Comparison of ENCODE assay signal across 11 mouse cellular contexts in genomic region chr14:98810259-98811042, GRCm38 (mm10).
DNase-seq lines count a peak whose midpoint lies in the region; ATAC-seq and TF ChIP-seq lines count a peak whose summit lies in the region.
"Had no signal": no experiment of that assay in that cellular context is flagged by ENCODE, and none has a peak within 500 bp of the region (broad histone marks: within the 10 kb centered on the region; RNA-seq: fewer than 3 reads in every experiment).

No protein-coding gene starts in this region.

- no peak for TF ChIP-seq CTCF in gastrocnemius, adult 2 months (IDR thresholded peaks at IDR 0.05)

- H3K9me3 ChIP-seq in hindbrain, embryonic 13.5 days: no peaks in the 10 kb centered on the region
- no peaks in the 10 kb centered on the region for H3K9me3 ChIP-seq in hindbrain, embryonic 10.5 days

- H3K27me3 ChIP-seq in hindbrain, embryonic 13.5 days: no peaks in the 10 kb centered on the region
- H3K27me3 ChIP-seq in hindbrain, embryonic 10.5 days (ENCODE audit: insufficient read depth, poor library complexity, severe bottlenecking): no peaks in the 10 kb centered on the region

- peak; percentile 8 for DNase-seq in adrenal gland, adult 8-10 months
- DNase-seq in adrenal gland, postnatal 4 days (ENCODE audit: low spot score in 2 of 2): no peak
- no peak for DNase-seq in hindbrain, embryonic 10.5 days (ENCODE audit: low spot score)
- peak; percentile 62 for DNase-seq in adrenal gland, postnatal 14 days
- DNase-seq in layer of hippocampus, postnatal 14 days (ENCODE audit: low spot score in 2 of 2): peak; percentile 27 to 77
- DNase-seq in gastrocnemius, adult 2 months: no peak
- DNase-seq in gastrocnemius, postnatal 36 days: no peak
- DNase-seq: gastrocnemius, postnatal 14 days; kidney, adult 11 months had no signal

- H3K9ac ChIP-seq in hindbrain, embryonic 13.5 days: no peak overlapping the region

- H3K4me3 ChIP-seq in hindbrain, embryonic 13.5 days: no peak overlapping the region
- H3K4me3 ChIP-seq in hindbrain, embryonic 10.5 days: no peak overlapping the region
- no peak overlapping the region for H3K4me3 ChIP-seq in gastrocnemius, adult 2 months

- H3K4me2 ChIP-seq in hindbrain, embryonic 13.5 days: no peak overlapping the region

- H3K27ac ChIP-seq in hindbrain, embryonic 13.5 days: no peak overlapping the region
- no peak overlapping the region for H3K27ac ChIP-seq in hindbrain, embryonic 10.5 days
- H3K27ac ChIP-seq in gastrocnemius, adult 2 months: no peak overlapping the region
- H3K27ac ChIP-seq: macrophage had no signal

- intact Hi-C loops in gastrocnemius, adult 2 months (cut with DNase I): no loop called here
- intact Hi-C loops in gastrocnemius, postnatal 36 days (cut with DNase I): no loop called here

- no peaks in the 10 kb centered on the region for H3K36me3 ChIP-seq in hindbrain, embryonic 13.5 days
- no peaks in the 10 kb centered on the region for H3K36me3 ChIP-seq in hindbrain, embryonic 10.5 days

- peak; percentile 49; the same call in 1 of the 2 replicates for ATAC-seq in hindbrain, embryonic 13.5 days (ENCODE audit: low FRiP score)

- peaks cover 7% of the 10 kb centered on the region; the same call in 1 of the 2 replicates for H3K4me1 ChIP-seq in hindbrain, embryonic 13.5 days (replicated peaks)
- no peaks in the 10 kb centered on the region for H3K4me1 ChIP-seq in hindbrain, embryonic 10.5 days (replicated peaks)

- 76% methylated on average over 3 of the region's 3 CpGs for WGBS in hindbrain, embryonic 13.5 days
- 87% methylated on average over 3 of the region's 3 CpGs for WGBS in hindbrain, embryonic 10.5 days

Comparison
In these comparisons a context has a peak if more than half of its experiments do, and no peak if none do; other contexts are left out.
1. DNase-seq: peak in adrenal gland, adult 8-10 months (single experiment), adrenal gland, postnatal 14 days (single experiment) and layer of hippocampus, postnatal 14 days (2 of 2); none in adrenal gland, postnatal 4 days (0 of 2), hindbrain, embryonic 10.5 days (single experiment), gastrocnemius, adult 2 months (single experiment) and gastrocnemius, postnatal 36 days (0 of 2).